Mouse (Mus musculus) gastrocnemius, postnatal 4 days (tissue): ENCODE measurements around the gene Smoc2. TPM values are rescaled to one million over a fixed set of nuclear protein-coding genes. Genes with fewer than 3 reads are reported as not detected.
A peak's percentile ranks its signal among the peaks of the same experiment; 100 is the strongest.

ENCODE experiments used
- DNase-seq, 2 experiments: peaks; one replicate each; pipeline ENCODE4 v3.0.0; 2021 to 2022; ENCODE audit warnings: low spot score in 2 of 2, mixed read lengths in 2 of 2
- total RNA-seq, 2 experiments: library from RNA; stranded (reverse); gene quantifications; 2 replicates each; pipeline ENCODE4 v1.2.3; 2021

The Smoc2 gene
- total RNA-seq, 2 experiments from 2014 or later = 110 to 127 TPM

GRCm38 (mm10) chr17:14345556-14345955, 66.2 kb downstream of the Smoc2 start:
- DNase-seq = no peak

GRCm38 (mm10) chr17:14346891-14347290, 67.6 kb downstream of the Smoc2 start:
- no peak for DNase-seq

- DNase-seq = no peak
Observed at GRCm38 (mm10) chr17:14349086-14349814, 69.9 kb downstream of the Smoc2 start.

GRCm38 (mm10) chr17:14353219-14354079, 74.1 kb downstream of the Smoc2 start:
- no peak for DNase-seq

- no peak for DNase-seq
Observed at GRCm38 (mm10) chr17:14361511-14361910, 82.2 kb downstream of the Smoc2 start.

GRCm38 (mm10) chr17:14370476-14370875, 91.2 kb downstream of the Smoc2 start:
- no peak for DNase-seq

GRCm38 (mm10) chr17:14371606-14372005, 92.3 kb downstream of the Smoc2 start:
- no peak for DNase-seq

- no peak for DNase-seq
Observed at GRCm38 (mm10) chr17:14372324-14373145, 93.2 kb downstream of the Smoc2 start.

- no peak for DNase-seq
Observed at GRCm38 (mm10) chr17:14378692-14379446, 99.6 kb downstream of the Smoc2 start.

GRCm38 (mm10) chr17:14379518-14379917, 100.2 kb downstream of the Smoc2 start:
- no peak for DNase-seq

- no peak for DNase-seq
Observed at GRCm38 (mm10) chr17:14379966-14380365, 100.7 kb downstream of the Smoc2 start.

GRCm38 (mm10) chr17:14380526-14380925, 101.2 kb downstream of the Smoc2 start:
- DNase-seq = no peak

- DNase-seq = no peak
Observed at GRCm38 (mm10) chr17:14381482-14381881, 102.2 kb downstream of the Smoc2 start.

- no peak for DNase-seq
Observed at GRCm38 (mm10) chr17:14383981-14384380, 104.7 kb downstream of the Smoc2 start.

GRCm38 (mm10) chr17:14384980-14385379, 105.7 kb downstream of the Smoc2 start:
- peak in 1 of 2 experiments; percentile 36 for DNase-seq

GRCm38 (mm10) chr17:14387261-14387660, 108.0 kb downstream of the Smoc2 start:
- no peak for DNase-seq

GRCm38 (mm10) chr17:14392443-14392842, 113.1 kb downstream of the Smoc2 start:
- no peak for DNase-seq

GRCm38 (mm10) chr17:14394861-14395260, 115.6 kb downstream of the Smoc2 start:
- DNase-seq = no peak

GRCm38 (mm10) chr17:14397456-14397855, 118.2 kb downstream of the Smoc2 start:
- peak; percentile 50 to 80 for DNase-seq

- no peak for DNase-seq
Observed at GRCm38 (mm10) chr17:14398650-14399424, 119.5 kb downstream of the Smoc2 start.
